Mouse (Mus musculus) midbrain, embryonic 16.5 days (tissue): ENCODE measurements around the gene Psmb9. TPM values are rescaled to one million over a fixed set of nuclear protein-coding genes. Genes with fewer than 3 reads are reported as not detected.
A peak's percentile ranks its signal among the peaks of the same experiment; 100 is the strongest.

Experiments used
- ATAC-seq: fragments of 200-750 bp; cut with Nextera tagmentation; 2 replicates; pipeline ENCODE4 v1.8.0; 2017; ENCODE audit warnings: moderate TSS enrichment
- H3K27ac ChIP-seq: fragments of 300-500 bp; sonication (generic); 2 replicates; pipeline ENCODE4 v1.5.1; 2014; ENCODE audit warnings: mild to moderate bottlenecking, low read length, mixed read lengths
- H3K27me3 ChIP-seq: fragments of 300-500 bp; sonication (generic); 2 replicates; pipeline ENCODE4 v1.6.1; 2014; ENCODE audit warnings: low read depth, low read length, mixed read lengths; ENCODE audit not compliant: control insufficient read depth, insufficient read depth
- H3K36me3 ChIP-seq: fragments of 300-500 bp; sonication (generic); 2 replicates; pipeline ENCODE4 v1.6.1; 2014; ENCODE audit warnings: mild to moderate bottlenecking, low read length, moderate library complexity, mixed read lengths; ENCODE audit not compliant: control insufficient read depth, insufficient read depth
- H3K4me1 ChIP-seq: fragments of 300-500 bp; sonication (generic); 2 replicates; pipeline ENCODE4 v1.6.1; 2014; ENCODE audit warnings: mild to moderate bottlenecking, low read length, mixed read lengths; ENCODE audit not compliant: control insufficient read depth, insufficient read depth
- H3K4me2 ChIP-seq: fragments of 300-500 bp; sonication (generic); 2 replicates; pipeline ENCODE4 v1.6.1; 2014; ENCODE audit warnings: mild to moderate bottlenecking, low read length, mixed read lengths
- H3K4me3 ChIP-seq: fragments of 300-500 bp; sonication (generic); 2 replicates; pipeline ENCODE4 v1.5.1; 2014; ENCODE audit warnings: low read depth, mild to moderate bottlenecking, low read length, moderate library complexity, mixed read lengths
- H3K9ac ChIP-seq: fragments of 300-500 bp; sonication (generic); 2 replicates; pipeline ENCODE4 v1.6.1; 2014; ENCODE audit warnings: low read depth, low read length, mixed read lengths
- H3K9me3 ChIP-seq: fragments of 300-500 bp; sonication (generic); replicated peaks from 2 replicates; pipeline ENCODE4 v1.6.1; 2014; ENCODE audit warnings: mild to moderate bottlenecking, low read length, mixed read lengths; ENCODE audit not compliant: control insufficient read depth, poor library complexity, severe bottlenecking
- WGBS: fragments of 180-500 bp; shearing (Covaris S2); extraction: QIAGEN DNeasy Blood & Tissue Kit; methylation state at CpG from one replicate; pipeline ENCODE4 v1.1.7; 2014; 5-methylcytosine and 5-hydroxymethylcytosine counted together
- polyA plus RNA-seq: library from polyadenylated mRNA; unstranded; fragments of >200 nt; fragmentation: Nextera tagmentation; extraction: Ambion mirVana; gene quantifications from 2 replicates; pipeline ENCODE4 v1.2.1, GENCODE M21; 2015

The Psmb9 gene
- polyA plus RNA-seq, 1 experiment from 2014 or later, result 1.7 TPM

DNA sequence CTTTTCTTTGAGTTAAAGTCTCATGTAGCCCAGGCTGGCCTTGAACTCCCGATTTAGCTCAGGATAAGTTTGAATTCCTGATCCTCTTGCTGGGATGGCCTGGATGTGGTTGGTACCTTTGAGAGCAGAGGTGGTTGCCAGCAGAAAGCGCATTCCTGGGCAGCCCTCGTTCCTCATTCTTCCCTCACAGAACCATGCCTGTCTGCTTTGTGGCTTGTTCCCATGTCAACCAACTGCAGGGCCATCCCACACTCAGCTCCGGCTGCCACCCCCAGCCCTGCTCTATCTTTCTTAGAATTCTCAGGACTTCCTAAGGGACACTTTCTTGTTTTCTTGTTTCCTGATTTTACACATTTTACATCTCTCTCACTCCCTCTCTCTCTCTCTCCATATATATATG lies 46.1 kb downstream of the Psmb9 start:
- ATAC-seq, result no peak
- Histone ChIP-seq H3K4me2 (no peak overlapping the region), H3K4me3 (no peak overlapping the region), H3K9ac (no peak overlapping the region), H3K4me1 (peaks cover 6% of the 10 kb centered on the region; the same call in 1 of the 2 replicates), H3K9me3 (no peaks in the 10 kb centered on the region), H3K36me3 (no peaks in the 10 kb centered on the region), H3K27ac (no peak overlapping the region), H3K27me3 (peaks cover 39% of the 10 kb centered on the region)
- WGBS, result 50% methylated on average over 4 of the region's 4 CpGs

DNA sequence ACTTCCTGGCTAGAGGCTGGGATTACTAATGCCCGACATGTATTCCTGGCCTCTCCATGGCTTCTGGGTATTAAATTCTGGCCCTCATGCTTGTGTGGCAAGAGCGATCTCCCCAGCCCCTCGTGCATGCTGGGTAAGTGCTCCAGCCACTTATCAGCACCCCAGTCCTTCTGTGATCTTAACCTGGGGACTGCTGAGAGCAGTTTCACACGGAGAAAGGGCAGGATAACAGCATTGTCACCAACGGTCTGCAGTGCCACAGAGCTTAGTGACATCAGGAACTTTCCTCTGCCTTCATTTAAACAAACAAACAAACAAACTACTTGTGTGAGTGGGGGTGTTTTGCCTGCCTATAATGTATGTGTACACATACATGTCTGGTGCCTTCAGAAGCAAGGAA lies 47.3 kb downstream of the Psmb9 start:
- Histone ChIP-seq H3K4me2 (no peak overlapping the region), H3K4me1 (peaks cover 8% of the 10 kb centered on the region; the same call in 1 of the 2 replicates), H3K4me3 (no peak overlapping the region), H3K9me3 (no peaks in the 10 kb centered on the region), H3K9ac (0 out of 2 replicates have a peak overlapping the region, but pooled peaks have one; percentile 20), H3K27me3 (peaks cover 40% of the 10 kb centered on the region), H3K36me3 (no peaks in the 10 kb centered on the region), H3K27ac (no peak overlapping the region)
- 11% methylated on average over 5 of the region's 5 CpGs for WGBS
- no peak for ATAC-seq

DNA sequence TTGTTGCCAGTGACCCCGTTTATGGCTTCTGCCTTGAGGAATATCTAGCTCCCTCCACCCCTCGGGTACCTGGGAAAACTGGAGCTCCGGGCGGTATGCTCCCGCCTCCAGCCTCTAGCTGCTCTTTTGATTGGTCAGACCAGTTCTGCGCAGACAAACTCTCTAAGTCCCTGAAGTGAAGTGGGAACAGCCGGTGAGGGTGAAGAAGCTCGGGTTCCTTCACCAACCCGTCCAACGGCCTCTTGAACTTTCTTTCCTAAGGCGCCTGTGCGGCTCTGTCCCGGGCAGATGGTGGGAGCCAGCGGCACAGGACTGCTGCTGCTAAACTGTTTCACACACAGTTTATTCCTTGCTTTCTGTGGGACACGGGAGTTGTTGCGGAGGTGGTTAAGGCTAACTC lies 48.1 kb downstream of the Psmb9 start:
- Histone ChIP-seq H3K4me3 (peak overlapping the region; percentile 21), H3K27ac (no peak overlapping the region), H3K4me2 (peak overlapping the region; percentile 44), H3K9ac (peak overlapping the region; percentile 43), H3K27me3 (peaks cover 40% of the 10 kb centered on the region), H3K9me3 (no peaks in the 10 kb centered on the region), H3K36me3 (no peaks in the 10 kb centered on the region), H3K4me1 (peaks cover 11% of the 10 kb centered on the region; the same call in 1 of the 2 replicates)
- no peak for ATAC-seq
- WGBS, result 2% methylated on average over 16 of the region's 16 CpGs

DNA sequence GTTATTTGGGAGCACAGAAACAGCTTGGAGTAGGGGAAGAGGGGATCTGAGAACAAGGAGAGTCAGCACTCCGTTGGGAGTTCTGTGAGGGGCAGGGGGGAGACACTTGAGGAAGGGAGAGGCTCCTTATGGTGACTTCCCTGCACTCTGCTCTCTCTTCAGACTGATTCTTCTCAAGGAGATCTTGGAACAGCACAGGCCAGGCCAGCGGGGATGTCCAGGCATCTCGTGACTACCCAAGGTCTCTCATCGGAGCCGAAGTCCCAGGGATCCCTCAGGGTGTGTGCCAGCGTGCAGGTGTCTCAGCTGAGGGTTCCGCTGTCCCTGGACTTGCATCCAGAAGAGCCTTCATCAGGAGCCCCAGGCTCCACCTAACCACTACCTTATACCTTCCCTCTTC lies 48.9 kb downstream of the Psmb9 start:
- ATAC-seq, result no peak
- Histone ChIP-seq H3K4me3 (no peak overlapping the region), H3K27ac (no peak overlapping the region), H3K27me3 (peaks cover 40% of the 10 kb centered on the region), H3K36me3 (no peaks in the 10 kb centered on the region), H3K4me1 (peaks cover 11% of the 10 kb centered on the region; the same call in 1 of the 2 replicates), H3K9me3 (no peaks in the 10 kb centered on the region), H3K4me2 (no peak overlapping the region), H3K9ac (no peak overlapping the region)
- WGBS, result 82% methylated on average over 7 of the region's 7 CpGs

DNA sequence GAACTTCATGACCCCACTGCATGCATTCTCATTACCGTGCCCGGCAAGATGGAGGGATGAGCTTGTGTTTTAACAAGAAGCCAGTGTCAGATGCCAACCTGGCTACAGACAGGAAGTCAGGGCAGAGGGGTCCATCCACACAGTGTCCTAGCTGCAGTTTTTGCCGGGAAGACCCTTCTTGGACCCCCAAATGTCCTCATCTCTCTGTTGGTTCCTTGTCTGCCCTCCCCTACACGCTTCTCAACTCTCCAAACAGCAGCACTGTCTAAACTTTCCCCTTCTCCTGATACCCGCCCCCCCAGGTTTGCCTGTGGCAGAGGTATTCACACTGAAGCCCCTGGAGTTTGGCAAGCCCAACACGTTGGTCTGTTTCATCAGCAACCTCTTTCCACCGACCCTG lies 50.0 kb downstream of the Psmb9 start:
- H3K4me3 ChIP-seq, result no peak overlapping the region
- H3K36me3 ChIP-seq, result no peaks in the 10 kb centered on the region
- H3K27me3 ChIP-seq, result peaks cover 40% of the 10 kb centered on the region
- no peaks in the 10 kb centered on the region for H3K9me3 ChIP-seq
- H3K27ac ChIP-seq, result no peak overlapping the region
- H3K4me2 ChIP-seq, result no peak overlapping the region
- no peak for ATAC-seq
- 81% methylated on average over 7 of the region's 7 CpGs for WGBS
- H3K9ac ChIP-seq, result no peak overlapping the region
- H3K4me1 ChIP-seq, result peaks cover 11% of the 10 kb centered on the region; the same call in 1 of the 2 replicates

DNA sequence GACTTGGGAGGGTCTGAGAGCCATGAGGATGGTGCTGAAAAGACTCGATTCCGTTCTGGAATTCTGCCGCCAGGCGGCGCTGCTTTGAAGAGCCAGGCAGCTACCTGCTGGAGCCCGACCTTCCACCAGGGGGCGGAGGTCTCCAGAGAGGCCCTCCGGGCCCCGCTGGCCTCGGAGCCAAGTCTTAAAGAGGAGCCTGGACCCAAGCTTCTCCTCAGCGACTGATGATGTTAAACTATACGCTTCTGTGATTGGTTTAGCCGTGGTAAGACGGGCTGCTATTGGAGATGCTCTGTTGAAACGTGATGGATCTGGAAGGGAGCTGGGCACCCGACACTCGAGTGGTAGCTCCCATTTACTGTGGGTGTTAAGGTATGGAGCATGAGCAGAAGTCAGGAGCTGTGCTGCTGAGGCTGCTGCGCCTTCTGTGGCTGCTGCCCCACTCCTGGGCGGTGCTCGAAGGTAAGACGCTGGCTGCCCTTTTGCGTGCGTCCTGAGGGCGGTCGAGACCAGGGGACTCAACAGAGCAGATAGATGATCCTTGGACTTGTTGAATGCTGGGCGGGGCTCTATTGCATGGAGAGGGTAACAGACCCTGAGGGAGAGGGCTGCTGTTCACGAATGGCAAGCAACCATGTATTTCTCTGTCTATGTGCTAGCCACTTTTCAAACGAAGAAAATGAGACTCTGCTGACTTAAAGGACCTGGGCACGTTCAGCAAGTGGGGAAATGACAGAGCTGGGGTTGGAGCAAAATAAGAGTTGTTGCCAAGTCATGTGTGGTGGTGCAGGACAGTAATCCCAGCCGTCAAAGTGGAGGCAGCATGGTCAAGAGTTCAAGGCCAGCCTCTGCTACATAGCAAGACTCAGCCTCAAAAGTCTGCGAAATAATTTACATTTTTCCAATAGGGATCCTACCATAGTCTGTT lies 52.0 kb downstream of the Psmb9 start:
- no peaks in the 10 kb centered on the region for H3K36me3 ChIP-seq
- 6% methylated on average over 31 of the region's 31 CpGs for WGBS
- H3K27me3 ChIP-seq, result peaks cover 33% of the 10 kb centered on the region
- ATAC-seq, result peak; percentile 98
- peak overlapping the region; percentile 59 for H3K9ac ChIP-seq
- no peaks in the 10 kb centered on the region for H3K9me3 ChIP-seq
- 0 out of 2 replicates have a peak overlapping the region, but pooled peaks have one; percentile 51 for H3K27ac ChIP-seq
- peak overlapping the region; percentile 78 for H3K4me2 ChIP-seq
- H3K4me3 ChIP-seq, result peak overlapping the region; percentile 45
- H3K4me1 ChIP-seq, result peaks cover 11% of the 10 kb centered on the region; the same call in 1 of the 2 replicates

DNA sequence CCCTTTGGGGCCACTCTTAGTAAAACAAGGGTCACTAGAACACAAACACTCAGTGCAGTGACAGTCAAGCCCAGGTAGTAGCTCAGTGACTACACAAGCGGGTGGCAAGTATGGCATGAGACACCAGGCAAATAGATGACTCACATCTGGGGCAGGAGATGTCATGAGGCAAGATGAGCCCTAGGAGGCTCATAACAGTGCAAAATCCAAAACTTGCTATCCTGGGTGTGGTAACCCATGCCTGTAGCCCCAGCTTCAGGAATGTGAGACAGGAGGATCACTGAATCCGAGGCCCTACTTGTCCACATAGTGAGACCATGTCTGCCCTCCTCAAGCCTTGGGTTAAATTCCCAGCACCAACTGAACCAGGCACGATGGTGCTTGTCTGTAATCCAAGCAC lies 53.1 kb downstream of the Psmb9 start:
- 97% methylated on average over 3 of the region's 3 CpGs for whole genome bisulfite sequencing
- no peak overlapping the region for H3K9ac ChIP-seq
- peaks cover 7% of the 10 kb centered on the region; the same call in 1 of the 2 replicates for H3K4me1 ChIP-seq
- H3K27me3 ChIP-seq, result peaks cover 21% of the 10 kb centered on the region
- no peak overlapping the region for H3K27ac ChIP-seq
- H3K4me3 ChIP-seq, result no peak overlapping the region
- ATAC-seq, result no peak
- H3K9me3 ChIP-seq, result no peaks in the 10 kb centered on the region
- H3K4me2 ChIP-seq, result no peak overlapping the region
- no peaks in the 10 kb centered on the region for H3K36me3 ChIP-seq

DNA sequence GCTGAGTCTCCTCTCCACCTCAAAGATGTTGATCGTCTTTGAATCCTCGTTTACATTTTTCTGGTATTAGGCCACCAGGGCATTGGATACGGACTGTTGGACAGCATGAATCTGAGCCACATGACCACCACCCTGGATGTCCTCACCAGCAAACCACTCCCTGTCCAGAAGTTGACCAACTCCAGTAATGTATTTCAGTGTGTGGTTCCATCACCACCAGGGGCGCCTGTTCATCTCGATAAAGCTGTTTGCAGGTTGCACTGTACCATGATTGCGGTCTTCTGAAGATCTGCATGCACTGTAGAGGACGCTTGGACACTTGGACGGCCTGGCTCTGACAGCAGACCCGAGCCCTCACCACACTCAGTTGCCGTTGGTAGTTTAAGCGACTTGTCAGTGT lies 54.3 kb downstream of the Psmb9 start:
- H3K4me2 ChIP-seq, result no peak overlapping the region
- no peak overlapping the region for H3K27ac ChIP-seq
- no peak for ATAC-seq
- no peak overlapping the region for H3K9ac ChIP-seq
- peaks cover 10% of the 10 kb centered on the region for H3K27me3 ChIP-seq
- H3K9me3 ChIP-seq, result no peaks in the 10 kb centered on the region
- WGBS, result 86% methylated on average over 11 of the region's 11 CpGs
- H3K4me1 ChIP-seq, result peaks cover 11% of the 10 kb centered on the region; the same call in 1 of the 2 replicates
- H3K4me3 ChIP-seq, result no peak overlapping the region
- H3K36me3 ChIP-seq, result no peaks in the 10 kb centered on the region
